Mouse (Mus musculus) hindbrain, embryonic 14.5 days (tissue): ENCODE results near the gene Hist1h3e. TPM values are rescaled to one million over a fixed set of nuclear protein-coding genes. Genes with fewer than 3 reads are reported as not detected.
"Not testable (repeated sequence)": the region's sequence is repeated elsewhere in the genome, so short reads cannot be mapped to it uniquely, and the experiment has no call there.

Experiments
- ATAC-seq: fragments of 200-750 bp; cut with Nextera tagmentation; 2 replicates; pipeline ENCODE4 v1.8.0; 2017; ENCODE audit warnings: moderate number of reproducible peaks, mild to moderate bottlenecking, moderate TSS enrichment, moderate library complexity; ENCODE audit not compliant: low FRiP score
- DNase-seq: peaks from one replicate; pipeline ENCODE4 v3.0.0-alpha.2; 2015; ENCODE audit warnings: low spot score
- H3K27ac ChIP-seq: fragments of 300-500 bp; sonication (generic); 2 replicates; pipeline ENCODE4 v1.5.1; 2014; ENCODE audit warnings: mild to moderate bottlenecking, moderate library complexity
- H3K27me3 ChIP-seq: fragments of 300-500 bp; sonication (generic); 2 replicates; pipeline ENCODE4 v1.6.1; 2014; ENCODE audit warnings: mild to moderate bottlenecking, low read length, mixed read lengths; ENCODE audit not compliant: control insufficient read depth, insufficient read depth
- H3K36me3 ChIP-seq: fragments of 300-500 bp; sonication (generic); replicated peaks from 2 replicates; pipeline ENCODE4 v1.6.1; 2014; ENCODE audit not compliant: control insufficient read depth, insufficient read depth
- H3K4me1 ChIP-seq: fragments of 300-500 bp; sonication (generic); replicated peaks from 2 replicates; pipeline ENCODE4 v1.6.1; 2014; ENCODE audit warnings: antibody characterized with exemption, low read length, mixed read lengths; ENCODE audit not compliant: control insufficient read depth, insufficient read depth
- H3K4me2 ChIP-seq: fragments of 300-500 bp; sonication (generic); replicated peaks from 2 replicates; pipeline ENCODE4 v1.6.1; 2014; ENCODE audit warnings: mild to moderate bottlenecking, moderate library complexity
- H3K4me3 ChIP-seq: fragments of 300-500 bp; sonication (generic); replicated peaks from 2 replicates; pipeline ENCODE4 v1.5.1; 2014; ENCODE audit warnings: mild to moderate bottlenecking, low read length
- H3K9ac ChIP-seq: fragments of 300-500 bp; sonication (generic); 2 replicates; pipeline ENCODE4 v1.6.1; 2014
- H3K9me3 ChIP-seq: fragments of 300-500 bp; sonication (generic); 2 replicates; pipeline ENCODE4 v1.6.1; 2016; ENCODE audit warnings: low read length; ENCODE audit not compliant: control insufficient read depth
- WGBS: fragments of 180-500 bp; shearing (Covaris S2); extraction: QIAGEN DNeasy Blood & Tissue Kit; methylation state at CpG from one replicate; pipeline ENCODE4 v1.1.7; 2014; 5-methylcytosine and 5-hydroxymethylcytosine counted together
- polyA plus RNA-seq: library from polyadenylated mRNA; unstranded; fragments of >200 nt; fragmentation: Nextera tagmentation; extraction: Ambion mirVana; gene quantifications from 2 replicates; pipeline ENCODE4 v1.2.1, GENCODE M21; 2014

Gene Hist1h3e
- polyA plus RNA-seq, 1 experiment from 2014 or later = 3.1 TPM

- no peak overlapping the region for H3K4me3 ChIP-seq
- 87% methylated on average over 7 of the region's 7 CpGs for WGBS
- no peak overlapping the region for H3K9ac ChIP-seq
- no peaks in the 10 kb centered on the region for H3K36me3 ChIP-seq
- H3K27me3 ChIP-seq = no peaks in the 10 kb centered on the region
- no peak overlapping the region for H3K27ac ChIP-seq
- DNase-seq (no peak), ATAC-seq (no peak)
- H3K4me2 ChIP-seq = no peak overlapping the region
- H3K9me3 ChIP-seq = no peaks in the 10 kb centered on the region
- no peaks in the 10 kb centered on the region for H3K4me1 ChIP-seq
Observed at GRCm38 (mm10) chr13:23595622-23596372, 33.6 kb upstream of the Hist1h3e start.

- no peaks in the 10 kb centered on the region for H3K9me3 ChIP-seq
- 79% methylated on average over 2 of the region's 2 CpGs for WGBS
- no peaks in the 10 kb centered on the region for H3K36me3 ChIP-seq
- no peaks in the 10 kb centered on the region for H3K4me1 ChIP-seq
- DNase-seq (no peak), ATAC-seq (no peak)
- no peak overlapping the region for H3K4me2 ChIP-seq
- H3K9ac ChIP-seq = no peak overlapping the region
- no peak overlapping the region for H3K27ac ChIP-seq
- H3K27me3 ChIP-seq = no peaks in the 10 kb centered on the region
- H3K4me3 ChIP-seq = no peak overlapping the region
Observed at GRCm38 (mm10) chr13:23595185-23595584, 33.0 kb upstream of the Hist1h3e start.

GRCm38 (mm10) chr13:23593051-23593770, 31.0 kb upstream of the Hist1h3e start:
- Histone ChIP-seq H3K27ac (no peak overlapping the region), H3K4me3 (no peak overlapping the region), H3K9me3 (no peaks in the 10 kb centered on the region), H3K27me3 (no peaks in the 10 kb centered on the region), H3K4me2 (no peak overlapping the region), H3K9ac (no peak overlapping the region), H3K4me1 (no peaks in the 10 kb centered on the region), H3K36me3 (no peaks in the 10 kb centered on the region)
- no peak for DNase-seq
- no peak for ATAC-seq
- WGBS = 90% methylated on average over 5 of the region's 5 CpGs

- H3K4me3 ChIP-seq = no peak overlapping the region
- WGBS = 83% methylated on average over 7 of the region's 7 CpGs
- H3K9me3 ChIP-seq = no peaks in the 10 kb centered on the region
- no peak overlapping the region for H3K9ac ChIP-seq
- no peaks in the 10 kb centered on the region for H3K27me3 ChIP-seq
- ATAC-seq (no peak), DNase-seq (no peak)
- no peak overlapping the region for H3K27ac ChIP-seq
- H3K36me3 ChIP-seq = no peaks in the 10 kb centered on the region
- H3K4me2 ChIP-seq = no peak overlapping the region
- no peaks in the 10 kb centered on the region for H3K4me1 ChIP-seq
Observed at GRCm38 (mm10) chr13:23592614-23593013, 30.4 kb upstream of the Hist1h3e start.

- not testable (repeated sequence) for ATAC-seq, H3K4me3 ChIP-seq, H3K36me3 ChIP-seq, H3K4me2 ChIP-seq, H3K9ac ChIP-seq, H3K27me3 ChIP-seq, H3K9me3 ChIP-seq, DNase-seq, H3K4me1 ChIP-seq, H3K27ac ChIP-seq
- WGBS = 92% methylated on average over 7 of the region's 7 CpGs
Observed at GRCm38 (mm10) chr13:23591886-23592285, 29.7 kb upstream of the Hist1h3e start.

- Histone ChIP-seq H3K4me2 (no peak overlapping the region), H3K4me3 (no peak overlapping the region), H3K4me1 (peaks cover 10% of the 10 kb centered on the region), H3K9ac (no peak overlapping the region), H3K36me3 (no peaks in the 10 kb centered on the region), H3K27ac (no peak overlapping the region), H3K27me3 (no peaks in the 10 kb centered on the region), H3K9me3 (no peaks in the 10 kb centered on the region)
- WGBS = 94% methylated on average over 7 of the region's 7 CpGs
- DNase-seq (no peak), ATAC-seq (no peak)
Observed at GRCm38 (mm10) chr13:23591206-23591605, 29.0 kb upstream of the Hist1h3e start.

- H3K27ac ChIP-seq = 0 out of 2 replicates have a peak overlapping the region, but pooled peaks have one; percentile 81
- H3K9ac ChIP-seq = peak overlapping the region; percentile 52
- peaks cover 34% of the 10 kb centered on the region for H3K4me1 ChIP-seq
- H3K9me3 ChIP-seq = no peaks in the 10 kb centered on the region
- no peaks in the 10 kb centered on the region for H3K36me3 ChIP-seq
- peak overlapping the region; percentile 95 for H3K4me2 ChIP-seq
- ATAC-seq (no peak), DNase-seq (no peak)
- WGBS = 9% methylated on average over 1 of the region's 1 CpGs
- 0 out of 2 replicates have a peak overlapping the region, but pooled peaks have one; percentile 47 for H3K4me3 ChIP-seq
- H3K27me3 ChIP-seq = no peaks in the 10 kb centered on the region
Observed at GRCm38 (mm10) chr13:23586940-23587225, 24.7 kb upstream of the Hist1h3e start.

- 1% methylated on average over 22 of the region's 22 CpGs for WGBS
- H3K27me3 ChIP-seq = no peaks in the 10 kb centered on the region
- H3K4me1 ChIP-seq = peaks cover 36% of the 10 kb centered on the region
- peak overlapping the region; percentile 52 for H3K9ac ChIP-seq
- ATAC-seq = no peak
- H3K4me2 ChIP-seq = peak overlapping the region; percentile 95
- no peak for DNase-seq
- no peaks in the 10 kb centered on the region for H3K36me3 ChIP-seq
- peak overlapping the region; percentile 95 for H3K27ac ChIP-seq
- no peaks in the 10 kb centered on the region for H3K9me3 ChIP-seq
- H3K4me3 ChIP-seq = peak overlapping the region; percentile 47
Observed at GRCm38 (mm10) chr13:23586099-23586939, 24.1 kb upstream of the Hist1h3e start.

- peak overlapping the region; percentile 82 for H3K9ac ChIP-seq
- not testable (repeated sequence) for H3K9me3 ChIP-seq, H3K36me3 ChIP-seq, H3K27me3 ChIP-seq
- peaks cover 36% of the 10 kb centered on the region for H3K4me1 ChIP-seq
- peak overlapping the region; percentile 95 for H3K27ac ChIP-seq
- ATAC-seq (peak; percentile 91), DNase-seq (peak; percentile 91)
- peak overlapping the region; percentile 95 for H3K4me2 ChIP-seq
- peak overlapping the region; percentile 47 for H3K4me3 ChIP-seq
- under 1% methylated on average over 28 of the region's 36 CpGs for WGBS
Observed at GRCm38 (mm10) chr13:23585442-23586098, 23.4 kb upstream of the Hist1h3e start.
